Mouse (Mus musculus) stomach, postnatal 0 days (tissue): ENCODE measurements at regions not wholly inside any gene's neighbourhood (a gene's known extent, or its start where the extent isn't known, plus 50 kb on each side); places are given as distances from the start of the nearest gene placed in this dataset.
A peak's percentile ranks its signal among the peaks of the same experiment; 100 is the strongest.

Experiments used
- ATAC-seq: fragments of 200-750 bp; cut with Nextera tagmentation; 2 replicates; pipeline ENCODE4 v1.8.0; 2017; ENCODE audit not compliant: low FRiP score, low TSS enrichment
- DNase-seq: peaks from one replicate; pipeline ENCODE4 v3.0.0-alpha.2; 2016; ENCODE audit warnings: low spot score
- H3K27ac ChIP-seq: fragments of 300-500 bp; sonication (generic); replicated peaks from 2 replicates; pipeline ENCODE4 v1.5.1; 2014; ENCODE audit warnings: mild to moderate bottlenecking, control low read depth
- H3K27me3 ChIP-seq: fragments of 300-500 bp; sonication (generic); 2 replicates; pipeline ENCODE4 v1.6.1; 2014; ENCODE audit warnings: low read length; ENCODE audit not compliant: control insufficient read depth, insufficient read depth
- H3K36me3 ChIP-seq: fragments of 300-500 bp; sonication (generic); 2 replicates; pipeline ENCODE4 v1.6.1; 2014; ENCODE audit warnings: low read length, mixed read lengths; ENCODE audit not compliant: control insufficient read depth, insufficient read depth
- H3K4me1 ChIP-seq: fragments of 300-500 bp; sonication (generic); replicated peaks from 2 replicates; pipeline ENCODE4 v1.6.1; 2014; ENCODE audit warnings: antibody characterized with exemption; ENCODE audit not compliant: control insufficient read depth, insufficient read depth
- H3K4me2 ChIP-seq: fragments of 300-500 bp; sonication (generic); replicated peaks from 2 replicates; pipeline ENCODE4 v1.6.1; 2014; ENCODE audit warnings: low read depth, mild to moderate bottlenecking, control low read depth, moderate library complexity
- H3K4me3 ChIP-seq: fragments of 300-500 bp; sonication (generic); 2 replicates; pipeline ENCODE4 v1.5.1; 2014; ENCODE audit warnings: low read depth, low read length, control low read depth
- H3K9ac ChIP-seq: fragments of 300-500 bp; sonication (generic); 2 replicates; pipeline ENCODE4 v1.6.1; 2014; ENCODE audit warnings: mild to moderate bottlenecking, low read length, control low read depth, mixed read lengths
- H3K9me3 ChIP-seq: fragments of 300-500 bp; sonication (generic); 2 replicates; pipeline ENCODE4 v1.6.1; 2016; ENCODE audit warnings: low read length; ENCODE audit not compliant: control insufficient read depth
- CTCF ChIP-seq: IDR thresholded peaks from 2 replicates; pipeline ENCODE4 v1.5.1; 2016; ENCODE audit warnings: antibody characterized with exemption, low read depth, mild to moderate bottlenecking, moderate library complexity
- EP300 ChIP-seq: optimal IDR thresholded peaks from 2 replicates; pipeline ENCODE3; 2016; ENCODE audit warnings: antibody characterized with exemption
- WGBS: fragments of 180-500 bp; shearing (Covaris S2); extraction: QIAGEN DNeasy Blood & Tissue Kit; methylation state at CpG from one replicate; pipeline ENCODE4 v1.1.7; 2014; 5-methylcytosine and 5-hydroxymethylcytosine counted together

DNA sequence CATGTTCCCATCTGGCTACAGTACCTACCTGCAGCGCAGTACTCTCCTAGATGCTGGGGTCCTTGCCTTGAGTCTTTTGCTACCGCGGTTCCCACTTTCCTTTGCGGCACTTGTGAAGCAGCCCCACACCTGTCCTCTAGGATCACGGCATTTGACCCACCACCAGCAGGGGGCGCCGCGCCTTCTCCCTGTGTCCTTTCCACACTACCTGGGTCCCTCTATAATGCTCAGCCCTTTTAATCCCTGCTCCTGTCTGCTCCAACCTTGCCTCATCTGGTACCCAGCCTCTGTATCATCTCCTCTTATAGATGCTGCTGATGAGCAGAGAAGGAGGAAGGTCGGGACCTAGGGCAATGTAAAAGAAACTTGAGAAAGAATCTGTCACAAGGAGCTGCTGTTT, 53.9 kb upstream of the Cachd1 start:
- peak; percentile 80 for TF ChIP-seq CTCF
- TF ChIP-seq EP300, result no peak
- ATAC-seq, result no peak

DNA sequence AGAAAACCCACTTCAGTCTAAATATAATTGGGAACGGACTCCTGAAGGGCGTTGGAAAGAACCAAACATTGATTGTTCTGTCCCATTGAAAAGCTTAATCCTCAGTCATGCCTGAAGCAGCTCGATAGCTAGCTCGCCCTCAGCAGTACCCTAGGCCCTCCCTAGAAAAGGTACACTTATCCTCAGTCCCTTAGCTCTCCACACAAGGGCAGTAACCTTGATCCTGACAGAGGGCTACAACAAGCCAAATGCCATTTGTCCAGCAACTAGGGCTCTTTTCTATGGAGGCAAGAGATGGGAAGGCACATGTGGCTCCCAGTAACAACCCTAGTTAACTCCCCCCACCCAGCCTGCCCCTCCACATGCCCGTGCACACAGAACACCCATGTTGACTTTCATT, 53.4 kb upstream of the Cachd1 start:
- H3K4me3 ChIP-seq, result no peak overlapping the region
- H3K27ac ChIP-seq, result no peak overlapping the region
- H3K4me2 ChIP-seq, result no peak overlapping the region
- WGBS, result 68% methylated on average over 5 of the region's 5 CpGs
- no peaks in the 10 kb centered on the region for H3K4me1 ChIP-seq
- no peaks in the 10 kb centered on the region for H3K9me3 ChIP-seq
- no peaks in the 10 kb centered on the region for H3K36me3 ChIP-seq
- ATAC-seq (no peak), DNase-seq (no peak)
- H3K27me3 ChIP-seq, result no peaks in the 10 kb centered on the region
- no peak for TF ChIP-seq CTCF
- TF ChIP-seq EP300, result no peak
- H3K9ac ChIP-seq, result no peak overlapping the region

More for the DNA sequence above, 53.9 kb upstream of the Cachd1 start:
- H3K27ac ChIP-seq, result no peak overlapping the region
- H3K9me3 ChIP-seq, result no peaks in the 10 kb centered on the region
- H3K27me3 ChIP-seq, result no peaks in the 10 kb centered on the region
- no peak overlapping the region for H3K4me2 ChIP-seq
- H3K4me1 ChIP-seq, result no peaks in the 10 kb centered on the region
- H3K4me3 ChIP-seq, result no peak overlapping the region
- H3K36me3 ChIP-seq, result no peaks in the 10 kb centered on the region
- peak; percentile 72 for DNase-seq
- H3K9ac ChIP-seq, result no peak overlapping the region
- WGBS, result 27% methylated on average over 9 of the region's 9 CpGs

DNA sequence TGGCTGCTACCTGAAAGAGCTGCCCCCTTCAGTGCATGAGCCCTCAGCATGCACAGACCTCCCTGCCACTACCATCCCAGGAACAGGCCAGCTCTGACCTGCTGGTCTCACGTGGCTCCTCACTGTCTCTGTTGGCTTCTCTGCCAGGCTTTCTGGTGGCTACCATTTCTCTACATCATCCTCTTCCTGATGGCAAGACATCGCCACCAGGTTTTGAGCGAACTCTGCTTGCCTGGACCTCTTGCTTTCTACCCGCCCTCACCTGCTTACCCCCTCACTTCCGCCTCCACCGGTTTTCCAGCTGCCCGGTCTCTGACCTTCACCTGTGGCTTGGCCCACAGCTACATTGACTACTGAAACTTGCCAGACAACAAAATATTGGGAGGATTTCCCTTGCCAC, 50.7 kb upstream of the Cachd1 start:
- no peak for TF ChIP-seq CTCF
- no peak for TF ChIP-seq EP300
- H3K9ac ChIP-seq, result no peak overlapping the region
- H3K27me3 ChIP-seq, result no peaks in the 10 kb centered on the region
- no peaks in the 10 kb centered on the region for H3K4me1 ChIP-seq
- WGBS, result 95% methylated on average over 7 of the region's 7 CpGs
- no peak overlapping the region for H3K27ac ChIP-seq
- H3K4me2 ChIP-seq, result no peak overlapping the region
- ATAC-seq (no peak), DNase-seq (no peak)
- H3K36me3 ChIP-seq, result no peaks in the 10 kb centered on the region
- no peaks in the 10 kb centered on the region for H3K9me3 ChIP-seq
- no peak overlapping the region for H3K4me3 ChIP-seq

DNA sequence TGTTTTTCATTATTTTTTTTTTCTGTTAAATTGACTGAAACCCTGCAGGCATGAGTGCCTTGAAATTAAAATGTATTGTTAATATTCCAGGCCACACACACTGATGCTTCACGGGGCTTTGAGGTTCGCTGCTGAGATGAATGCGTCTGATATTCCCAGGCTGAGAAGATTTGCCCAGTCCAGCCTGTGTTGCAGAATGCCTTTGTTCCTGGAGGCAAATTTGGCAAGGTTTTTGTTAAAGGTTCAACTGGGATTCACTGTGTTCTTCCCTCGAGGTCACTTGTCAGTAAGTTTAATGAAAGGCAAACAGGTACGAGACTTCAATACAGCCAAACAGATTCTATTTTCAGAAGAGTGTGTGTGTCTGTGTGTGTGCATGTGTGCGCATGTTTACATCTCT, 50.0 kb upstream of the Cachd1 start:
- ATAC-seq (no peak), DNase-seq (no peak)
- Histone ChIP-seq H3K36me3 (no peaks in the 10 kb centered on the region), H3K9me3 (no peaks in the 10 kb centered on the region), H3K9ac (no peak overlapping the region), H3K27me3 (no peaks in the 10 kb centered on the region), H3K4me1 (no peaks in the 10 kb centered on the region), H3K4me3 (no peak overlapping the region), H3K27ac (no peak overlapping the region), H3K4me2 (no peak overlapping the region)
- TF ChIP-seq EP300 (no peak), CTCF (no peak)
- 61% methylated on average over 6 of the region's 6 CpGs for WGBS
